Mouse (Mus musculus) adrenal gland, postnatal 25 days (tissue): ENCODE data around the gene Pdgfb. TPM values are rescaled to one million over a fixed set of nuclear protein-coding genes. Genes with fewer than 3 reads are reported as not detected.

Experiments
- DNase-seq: peaks from one replicate; pipeline ENCODE4 v3.0.0; 2021; ENCODE audit warnings: mixed read lengths
- total RNA-seq: library from RNA; stranded (reverse); gene quantifications from 2 replicates; pipeline ENCODE4 v1.2.3, GENCODE M21; 2021

The Pdgfb gene
- total RNA-seq, 1 experiment from 2014 or later: 48.1 TPM

- no peak for DNase-seq
These were observed 19.6 kb upstream of the Pdgfb start for GRCm38 (mm10) chr15:80034366-80034765.

- DNase-seq: no peak
These were observed 16.4 kb upstream of the Pdgfb start for GRCm38 (mm10) chr15:80031133-80031532.

- DNase-seq: no peak
These were observed 15.6 kb upstream of the Pdgfb start for GRCm38 (mm10) chr15:80030399-80030798.

- no peak for DNase-seq
These were observed 14.1 kb upstream of the Pdgfb start for GRCm38 (mm10) chr15:80028862-80029261.

GRCm38 (mm10) chr15:80026689-80027353, 12.0 kb upstream of the Pdgfb start:
- DNase-seq: no peak

- DNase-seq: no peak
These were observed 11.3 kb upstream of the Pdgfb start for GRCm38 (mm10) chr15:80026061-80026460.

GRCm38 (mm10) chr15:80025615-80026014, 10.8 kb upstream of the Pdgfb start:
- DNase-seq: no peak

- peak; percentile 53 for DNase-seq
These were observed 9.8 kb upstream of the Pdgfb start for GRCm38 (mm10) chr15:80024331-80025313.

GRCm38 (mm10) chr15:80020516-80020915, 5.7 kb upstream of the Pdgfb start:
- DNase-seq: no peak

GRCm38 (mm10) chr15:80019625-80020024, 4.8 kb upstream of the Pdgfb start:
- no peak for DNase-seq

GRCm38 (mm10) chr15:80019220-80019619, 4.4 kb upstream of the Pdgfb start:
- no peak for DNase-seq

GRCm38 (mm10) chr15:80016563-80017301, 2.0 kb upstream of the Pdgfb start:
- no peak for DNase-seq

GRCm38 (mm10) chr15:80015211-80015952, 605 bp upstream of the Pdgfb start:
- no peak for DNase-seq

- no peak for DNase-seq
These were observed 801 bp downstream of the Pdgfb start for GRCm38 (mm10) chr15:80014031-80014320.

- peak; percentile 67 for DNase-seq
These were observed 1.3 kb downstream of the Pdgfb start for GRCm38 (mm10) chr15:80013256-80014030.

- DNase-seq: peak; percentile 57
These were observed 2.1 kb downstream of the Pdgfb start for GRCm38 (mm10) chr15:80012527-80013201.

- DNase-seq: peak; percentile 52
These were observed 2.8 kb downstream of the Pdgfb start for GRCm38 (mm10) chr15:80011778-80012526.

GRCm38 (mm10) chr15:80011194-80011593, 3.6 kb downstream of the Pdgfb start:
- DNase-seq: no peak

GRCm38 (mm10) chr15:80010182-80010558, 4.6 kb downstream of the Pdgfb start:
- no peak for DNase-seq
